ENCODE assay signal across 16 mouse cellular contexts in the genomic region with DNA sequence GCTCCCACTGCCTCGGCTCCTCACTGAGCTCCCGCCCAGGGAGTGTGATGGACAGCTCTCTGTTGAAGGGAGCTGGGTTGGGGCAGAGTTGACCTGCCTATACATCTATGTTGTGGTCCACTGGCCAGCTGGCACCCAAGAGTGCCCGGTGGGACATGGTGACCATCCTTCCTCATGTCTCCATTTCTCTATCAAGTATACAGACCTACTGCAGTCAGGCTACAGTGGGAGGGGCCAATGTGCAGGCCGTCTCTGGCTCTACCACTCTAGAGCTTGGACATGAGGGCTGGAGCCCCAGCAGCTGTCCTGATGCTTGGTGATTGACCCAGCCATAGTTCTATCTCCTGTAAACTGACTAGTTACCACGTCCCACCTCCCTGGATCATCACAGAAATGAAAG. TPM values are rescaled to one million over a fixed set of nuclear protein-coding genes. Genes with fewer than 3 reads are reported as not detected.
DNase-seq lines count a peak whose midpoint lies in the region; ATAC-seq and TF ChIP-seq lines count a peak whose summit lies in the region.
"Had no signal": no experiment of that assay in that cellular context is flagged by ENCODE, and none has a peak within 500 bp of the region (broad histone marks: within the 10 kb centered on the region; RNA-seq: fewer than 3 reads in every experiment).

No protein-coding gene starts in this region.

- DNase-seq in limb, embryonic 11.5 days (ENCODE audit: low spot score), result no peak
- no peak for DNase-seq in limb, embryonic 10.5 days (ENCODE audit: low spot score)
- no peak for DNase-seq in kidney, postnatal 36 days
- no peak for DNase-seq in kidney, adult 11 months
- DNase-seq: cerebellum, adult 11 months; gastrocnemius, postnatal 25 days; left cerebral cortex, postnatal 4 days; thymus, postnatal 25 days had no signal

- peaks cover 18% of the 10 kb centered on the region for H3K36me3 ChIP-seq in limb, embryonic 11.5 days (ENCODE audit: control insufficient read depth, insufficient read depth, low read length)
- peaks cover 41% of the 10 kb centered on the region for H3K36me3 ChIP-seq in limb, embryonic 10.5 days
- H3K36me3 ChIP-seq in erythroblast, embryonic 14.5 days (ENCODE audit: control insufficient read depth), result peaks cover 96% of the 10 kb centered on the region
- H3K36me3 ChIP-seq in liver, embryonic 15.5 days (replicated peaks), result peaks cover 58% of the 10 kb centered on the region
- H3K36me3 ChIP-seq: midbrain, embryonic 15.5 days had no signal

- no peaks in the 10 kb centered on the region for H3K27me3 ChIP-seq in limb, embryonic 11.5 days (ENCODE audit: control insufficient read depth, insufficient read depth, low read length)
- no peaks in the 10 kb centered on the region for H3K27me3 ChIP-seq in limb, embryonic 10.5 days (ENCODE audit: low read depth, poor library complexity, severe bottlenecking)
- no peaks in the 10 kb centered on the region for H3K27me3 ChIP-seq in erythroblast, embryonic 14.5 days (ENCODE audit: control insufficient read depth)
- H3K27me3 ChIP-seq in liver, embryonic 15.5 days, result no peaks in the 10 kb centered on the region
- H3K27me3 ChIP-seq: embryonic facial prominence, embryonic 13.5 days; heart, embryonic 15.5 days; hindbrain, embryonic 13.5 days; intestine, embryonic 15.5 days; midbrain, embryonic 15.5 days had no signal

- no peak for TF ChIP-seq CTCF in bone marrow, adult 2 months (IDR thresholded peaks at IDR 0.05; ENCODE audit: control insufficient read depth, insufficient read depth, low read length)

- no peak overlapping the region for H3K9ac ChIP-seq in limb, embryonic 11.5 days (ENCODE audit: low read length)
- H3K9ac ChIP-seq in liver, embryonic 15.5 days, result peak overlapping the region; percentile 65
- H3K9ac ChIP-seq: embryonic facial prominence, embryonic 13.5 days; heart, embryonic 15.5 days; hindbrain, embryonic 13.5 days; intestine, embryonic 15.5 days; midbrain, embryonic 15.5 days had no signal

- no peak overlapping the region for H3K4me2 ChIP-seq in limb, embryonic 11.5 days (ENCODE audit: low read depth, severe bottlenecking)
- peak overlapping the region; percentile 93 for H3K4me2 ChIP-seq in liver, embryonic 15.5 days
- H3K4me2 ChIP-seq: embryonic facial prominence, embryonic 13.5 days; heart, embryonic 15.5 days; hindbrain, embryonic 13.5 days; intestine, embryonic 15.5 days; midbrain, embryonic 15.5 days had no signal

- WGBS in limb, embryonic 11.5 days, result 83% methylated on average over 5 of the region's 5 CpGs
- 77% methylated on average over 5 of the region's 5 CpGs for WGBS in limb, embryonic 10.5 days
- 48% methylated on average over 5 of the region's 5 CpGs for WGBS in bone marrow, adult 2 months
- 22% methylated on average over 5 of the region's 5 CpGs for WGBS in liver, embryonic 15.5 days (ENCODE audit: insufficient replicate concordance)

- H3K9me3 ChIP-seq in limb, embryonic 11.5 days (ENCODE audit: control insufficient read depth, low read length), result no peaks in the 10 kb centered on the region
- no peaks in the 10 kb centered on the region for H3K9me3 ChIP-seq in limb, embryonic 10.5 days (replicated peaks)
- no peaks in the 10 kb centered on the region for H3K9me3 ChIP-seq in erythroblast, embryonic 14.5 days (ENCODE audit: control insufficient read depth, low read length)
- H3K9me3 ChIP-seq in liver, embryonic 15.5 days (replicated peaks), result no peaks in the 10 kb centered on the region
- H3K9me3 ChIP-seq: embryonic facial prominence, embryonic 13.5 days; heart, embryonic 15.5 days; hindbrain, embryonic 13.5 days; intestine, embryonic 15.5 days; midbrain, embryonic 15.5 days had no signal

- no peak overlapping the region for H3K4me3 ChIP-seq in limb, embryonic 11.5 days (ENCODE audit: low read depth, low read length)
- no peak overlapping the region for H3K4me3 ChIP-seq in limb, embryonic 10.5 days
- no peak overlapping the region for H3K4me3 ChIP-seq in bone marrow, adult 2 months (replicated peaks; ENCODE audit: control insufficient read depth, low read depth, low read length)
- H3K4me3 ChIP-seq in erythroblast, embryonic 14.5 days (replicated peaks), result peak overlapping the region; percentile 54
- H3K4me3 ChIP-seq in liver, embryonic 15.5 days (replicated peaks), result peak overlapping the region; percentile 36
- H3K4me3 ChIP-seq: embryonic facial prominence, embryonic 13.5 days; heart, embryonic 15.5 days; hindbrain, embryonic 13.5 days; intestine, embryonic 15.5 days; midbrain, embryonic 15.5 days had no signal

- H3K27ac ChIP-seq in limb, embryonic 11.5 days (replicated peaks; ENCODE audit: low read depth, low read length), result 0 out of 2 replicates have a peak overlapping the region, but pooled peaks have one; percentile 23
- H3K27ac ChIP-seq in limb, embryonic 10.5 days, result no peak overlapping the region
- H3K27ac ChIP-seq in bone marrow, adult 2 months (ENCODE audit: control insufficient read depth, insufficient read depth, low read depth, low read length, poor library complexity), result peak overlapping the region; percentile 97
- H3K27ac ChIP-seq in liver, embryonic 15.5 days (replicated peaks), result peak overlapping the region; percentile 99
- H3K27ac ChIP-seq: embryonic facial prominence, embryonic 13.5 days; heart, embryonic 15.5 days; hindbrain, embryonic 13.5 days; intestine, embryonic 15.5 days; midbrain, embryonic 15.5 days had no signal

- no peaks in the 10 kb centered on the region for H3K4me1 ChIP-seq in limb, embryonic 11.5 days (ENCODE audit: control insufficient read depth, insufficient read depth, low read length)
- 0 out of 2 replicates have a peak, but pooled peaks cover 5% of the 10 kb centered on the region for H3K4me1 ChIP-seq in limb, embryonic 10.5 days
- H3K4me1 ChIP-seq in bone marrow, adult 2 months (ENCODE audit: control insufficient read depth, insufficient read depth, low read length), result peaks cover 19% of the 10 kb centered on the region
- H3K4me1 ChIP-seq in erythroblast, embryonic 14.5 days (ENCODE audit: control insufficient read depth), result peaks cover 100% of the 10 kb centered on the region
- peaks cover 100% of the 10 kb centered on the region for H3K4me1 ChIP-seq in liver, embryonic 15.5 days (replicated peaks)
- H3K4me1 ChIP-seq: embryonic facial prominence, embryonic 13.5 days; hindbrain, embryonic 13.5 days; intestine, embryonic 15.5 days; midbrain, embryonic 15.5 days had no signal

- ATAC-seq in limb, embryonic 11.5 days (ENCODE audit: insufficient number of reproducible peaks, low FRiP score, low TSS enrichment, low read depth), result no peak
- ATAC-seq in liver, embryonic 15.5 days (ENCODE audit: insufficient read depth), result no peak
- ATAC-seq: midbrain, embryonic 15.5 days had no signal

- no peak for TF ChIP-seq POLR2A in bone marrow, adult 2 months (IDR thresholded peaks at IDR 0.05; ENCODE audit: borderline replicate concordance, control insufficient read depth, low read depth, low read length)

RNA-seq across cellular contexts. Expression of a gene that starts 17.0 kb away (rescaled TPM):
- polyA plus RNA-seq in limb, embryonic 11.5 days (2014; fragmentation: Nextera tagmentation; extraction: Ambion mirVana), result 66.5 and 69.4 TPM in 2 replicates
- polyA plus RNA-seq in limb, embryonic 10.5 days (2016; fragmentation: Nextera tagmentation; extraction: Ambion mirVana), result 74.1 and 97.5 TPM in 2 replicates
- 204 and 219 TPM in 2 replicates for polyA plus RNA-seq in bone marrow, adult 2 months (2011; ENCODE audit: insufficient read depth, insufficient read length, low replicate concordance, missing spikeins)
- 548 and 594 TPM in 2 replicates for polyA plus RNA-seq in erythroblast, embryonic 14.5 days (2012)
- polyA plus RNA-seq in liver, embryonic 15.5 days (2015; fragmentation: Nextera tagmentation; extraction: Ambion mirVana), result 315 and 352 TPM in 2 replicates

RNA-seq across cellular contexts. Expression of a gene that starts 37.4 kb away (rescaled TPM):
- polyA plus RNA-seq in limb, embryonic 11.5 days (2014; fragmentation: Nextera tagmentation; extraction: Ambion mirVana), result 172 and 174 TPM in 2 replicates
- polyA plus RNA-seq in limb, embryonic 10.5 days (2016; fragmentation: Nextera tagmentation; extraction: Ambion mirVana), result 179 and 196 TPM in 2 replicates
- polyA plus RNA-seq in bone marrow, adult 2 months (2011; ENCODE audit: insufficient read depth, insufficient read length, low replicate concordance, missing spikeins), result 55.2 and 61.5 TPM in 2 replicates
- 3.4 and 3.7 TPM in 2 replicates for polyA plus RNA-seq in erythroblast, embryonic 14.5 days (2012)
- 64.0 and 64.7 TPM in 2 replicates for polyA plus RNA-seq in liver, embryonic 15.5 days (2015; fragmentation: Nextera tagmentation; extraction: Ambion mirVana)

RNA-seq across cellular contexts. Expression of a gene that starts 59.8 kb away (rescaled TPM):
- 0.95 and 1.7 TPM in 2 replicates for polyA plus RNA-seq in limb, embryonic 11.5 days (2014; fragmentation: Nextera tagmentation; extraction: Ambion mirVana)
- 0.36 and 0.79 TPM in 2 replicates for polyA plus RNA-seq in limb, embryonic 10.5 days (2016; fragmentation: Nextera tagmentation; extraction: Ambion mirVana)
- polyA plus RNA-seq in bone marrow, adult 2 months (2011; ENCODE audit: insufficient read depth, insufficient read length, low replicate concordance, missing spikeins), result 0.70 TPM in 1 of 2 replicates, not detected in the other
- polyA plus RNA-seq in erythroblast, embryonic 14.5 days (2012), result 0.02 TPM in 1 of 2 replicates, not detected in the other
- polyA plus RNA-seq in liver, embryonic 15.5 days (2015; fragmentation: Nextera tagmentation; extraction: Ambion mirVana), result 0.03 TPM in 1 of 2 replicates, not detected in the other
- polyA plus RNA-seq: heart, embryonic 15.5 days had no signal

Comparison
In these comparisons a context has a peak if more than half of its experiments do, and no peak if none do; other contexts are left out.
1. H3K4me3 ChIP-seq: peak in erythroblast, embryonic 14.5 days (single experiment) and liver, embryonic 15.5 days (single experiment); none in limb, embryonic 11.5 days (single experiment), limb, embryonic 10.5 days (single experiment) and bone marrow, adult 2 months (single experiment).
2. RNA of a gene that starts 37.4 kb away (polyA plus RNA-seq): 179 to 196 TPM in limb, embryonic 10.5 days, 172 to 174 TPM in limb, embryonic 11.5 days, 64.0 to 64.7 TPM in liver, embryonic 15.5 days and 55.2 to 61.5 TPM in bone marrow, adult 2 months; 3.4 to 3.7 TPM in erythroblast, embryonic 14.5 days; every median in the first group is over 10 times any median in the second.